Mouse (Mus musculus) spleen, adult 2 months (tissue): Measurements from ENCODE around the gene Aspg.

ENCODE experiments used
- CTCF ChIP-seq: fragments of 200-500 bp; IDR thresholded peaks from 2 replicates; pipeline ENCODE4 v1.5.1; 2011; ENCODE audit warnings: mild to moderate bottlenecking, inconsistent platforms; ENCODE audit not compliant: insufficient read depth, insufficient read length, insufficient replicate concordance; ENCODE audit errors: extremely low read depth
- POLR2A ChIP-seq: fragments of 200-500 bp; IDR thresholded peaks from 2 replicates; pipeline ENCODE4 v1.6.1; 2011; ENCODE audit warnings: low read depth, low read length, inconsistent platforms

GRCm38 (mm10) chr12:112112235-112112634, 5.8 kb downstream of the Aspg start:
- TF ChIP-seq POLR2A (no peak), CTCF (no peak)
